Mouse (Mus musculus): ENCODE measurements around the gene Cacng6.
"Not testable (repeated sequence)": the region's sequence is repeated elsewhere in the genome, so short reads cannot be mapped to it uniquely, and the experiment has no call there.

Cacng6 gene

DNA sequence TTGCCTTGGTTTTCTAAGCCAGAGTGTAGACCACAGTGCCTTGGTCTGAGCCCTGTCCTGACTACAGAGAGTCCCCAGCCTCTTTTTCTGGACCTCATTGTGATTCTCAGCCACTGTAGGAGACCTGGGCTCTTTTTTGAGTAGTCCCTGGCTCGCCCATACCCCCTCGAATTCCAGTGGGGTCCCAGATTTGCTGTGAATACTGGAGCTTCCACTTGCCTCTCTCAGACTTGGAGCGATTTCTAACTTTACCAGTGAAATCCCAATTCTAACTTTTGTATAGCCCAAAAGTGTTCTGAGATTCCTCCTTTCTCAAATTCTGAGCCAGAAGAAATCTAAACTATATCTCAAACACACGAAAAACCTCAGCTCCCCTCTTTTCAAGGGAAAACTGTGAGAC, at the start of gene Cacng6:
Gene Cacng6, plus strand, starts transcription at position 301 of the 400 bp plus-strand sequence.
- DNase-seq (ENCODE audit: inconsistent age in 2 of 2, low spot score in 1 of 2) = no peak

DNA sequence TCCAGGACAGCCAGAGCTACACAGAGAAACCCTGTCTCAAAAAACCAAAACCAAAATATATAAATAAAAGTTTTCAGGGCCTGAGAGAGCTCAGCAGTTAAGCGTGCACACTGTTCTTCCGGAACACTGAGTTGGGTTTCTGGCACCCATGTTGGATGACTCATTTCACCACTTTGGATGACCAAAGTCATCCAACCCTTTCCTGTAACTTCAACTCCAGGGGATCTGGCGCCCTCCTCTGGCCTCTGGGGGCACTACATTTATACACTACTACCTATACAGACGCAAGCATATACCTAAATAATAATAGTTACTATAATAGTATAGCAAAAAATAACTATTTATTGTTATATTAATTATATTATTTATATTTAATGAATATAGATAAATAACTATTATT, 47.2 kb upstream of the Cacng6 start:
- DNase-seq (ENCODE audit: inconsistent age in 2 of 2, low spot score in 1 of 2) = peak; percentile 85 to 94

DNA sequence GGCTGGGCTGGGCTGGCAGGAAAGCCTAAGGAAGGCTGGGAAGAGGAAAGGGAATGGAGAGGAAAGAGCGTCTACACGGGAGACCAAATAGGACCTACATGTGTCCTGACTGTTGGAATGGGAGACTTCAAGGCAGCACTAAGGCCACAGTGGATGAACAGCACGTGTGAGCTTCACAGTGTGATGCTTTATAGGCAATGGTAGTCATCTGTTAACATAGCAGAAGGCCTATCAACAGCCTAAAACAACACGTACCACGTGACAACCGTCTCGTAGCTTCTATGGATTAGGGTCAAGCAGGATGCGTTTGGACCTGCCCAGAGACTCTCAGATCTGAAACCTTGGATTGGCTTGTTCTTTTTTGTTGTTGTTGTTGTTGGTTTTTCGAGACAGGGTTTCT, 41.9 kb upstream of the Cacng6 start:
- DNase-seq (ENCODE audit: inconsistent age in 2 of 2, low spot score in 1 of 2) = no peak

DNA sequence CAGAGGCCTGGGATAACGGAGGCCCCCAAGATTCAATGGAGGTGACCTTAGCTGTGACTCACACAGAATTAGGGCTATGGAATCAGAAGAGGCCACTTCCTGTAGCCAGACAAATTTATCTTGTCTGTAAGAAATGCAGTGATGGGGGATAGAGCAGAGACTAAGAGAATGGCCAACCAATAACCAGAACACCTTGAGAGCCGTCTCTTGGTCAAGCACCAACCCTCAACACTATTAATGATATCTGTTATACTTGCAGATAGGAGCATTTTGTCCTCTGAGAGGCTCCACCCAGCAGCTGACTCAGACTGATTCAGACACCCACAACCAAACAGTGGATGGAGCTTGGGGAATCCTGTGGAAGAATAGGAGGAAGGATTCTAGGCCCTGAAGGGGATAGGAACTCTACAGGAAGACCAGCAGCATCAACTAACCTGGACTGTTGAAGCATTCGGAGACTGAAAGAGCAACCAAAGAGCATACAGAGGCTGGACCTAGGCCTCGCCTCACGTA, 39.1 kb upstream of the Cacng6 start:
- peak; percentile 55 to 57 for DNase-seq (ENCODE audit: inconsistent age in 2 of 2, low spot score in 1 of 2)

DNA sequence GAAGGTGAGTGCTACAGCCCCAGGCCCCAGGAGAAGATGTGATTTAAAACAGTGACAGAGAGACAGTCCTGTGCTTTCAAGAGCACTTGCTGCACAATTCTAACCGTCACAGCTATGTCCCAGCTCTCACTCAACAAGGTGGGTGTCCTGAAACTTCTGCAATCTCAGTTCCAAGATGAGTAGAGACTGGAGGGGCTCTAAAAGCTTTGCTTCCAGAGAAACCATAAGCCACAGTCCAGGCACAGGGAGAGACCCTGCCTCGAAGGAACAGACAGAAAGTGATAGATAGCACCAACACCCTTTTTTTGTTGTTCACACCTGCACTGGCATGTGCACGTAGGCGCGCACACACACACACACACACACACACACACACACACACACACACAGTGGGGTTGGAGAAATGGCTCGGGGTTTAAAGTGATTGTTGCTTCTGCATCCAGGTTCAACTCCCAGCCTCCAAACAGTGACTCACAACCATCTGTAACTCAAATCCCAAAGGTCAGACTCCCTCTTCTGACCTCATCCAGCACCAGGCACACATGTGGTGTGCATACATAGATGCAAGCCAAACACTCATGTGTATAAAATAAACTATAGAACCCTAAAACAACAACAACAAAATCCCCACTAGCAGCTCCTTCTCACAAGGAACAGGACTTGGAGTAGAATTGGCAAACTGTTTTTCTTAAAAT, 37.8 kb upstream of the Cacng6 start:
- DNase-seq (ENCODE audit: inconsistent age in 2 of 2, low spot score in 1 of 2) = no peak

DNA sequence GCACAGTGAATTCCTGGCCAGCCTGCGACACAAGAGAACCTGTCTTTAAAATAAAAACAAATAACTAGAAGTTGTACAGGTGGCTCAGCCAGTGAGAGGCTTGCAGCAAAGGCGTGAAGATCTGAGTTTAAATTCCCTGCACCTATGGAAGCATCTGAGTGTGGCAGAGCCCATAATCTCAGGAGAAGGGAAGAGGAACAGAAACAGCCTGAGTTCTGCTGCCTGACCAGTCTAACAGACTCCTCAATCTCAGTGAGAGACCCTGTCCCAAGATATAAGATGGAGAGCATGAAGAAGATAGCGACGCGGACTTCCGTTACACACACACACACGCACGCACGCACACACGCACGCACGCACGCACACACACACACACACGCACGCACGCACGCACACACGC, 36.2 kb upstream of the Cacng6 start:
- no peak for DNase-seq (ENCODE audit: inconsistent age in 2 of 2, low spot score in 1 of 2)

DNA sequence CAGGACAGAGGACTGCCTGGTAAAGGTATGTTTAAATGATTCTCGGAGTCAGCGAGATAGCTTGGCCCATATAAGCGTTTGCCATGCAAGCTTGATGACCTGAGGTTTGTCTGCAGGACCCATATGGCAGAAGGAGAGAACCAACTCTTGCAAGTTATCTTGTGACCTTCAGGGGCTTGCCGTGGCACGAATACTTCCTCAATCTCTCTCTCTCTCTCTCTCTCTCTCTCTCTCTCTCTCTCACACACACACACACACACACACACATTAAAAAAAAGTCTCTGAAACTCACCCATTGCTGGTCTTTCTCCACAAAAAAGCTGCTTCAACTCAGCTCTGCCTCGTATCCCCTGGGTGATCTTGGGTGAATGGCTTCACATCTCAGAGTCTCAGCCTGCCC, 35.1 kb upstream of the Cacng6 start:
- DNase-seq (ENCODE audit: inconsistent age in 2 of 2, low spot score in 1 of 2) = peak in 1 of 2 experiments; percentile 35

DNA sequence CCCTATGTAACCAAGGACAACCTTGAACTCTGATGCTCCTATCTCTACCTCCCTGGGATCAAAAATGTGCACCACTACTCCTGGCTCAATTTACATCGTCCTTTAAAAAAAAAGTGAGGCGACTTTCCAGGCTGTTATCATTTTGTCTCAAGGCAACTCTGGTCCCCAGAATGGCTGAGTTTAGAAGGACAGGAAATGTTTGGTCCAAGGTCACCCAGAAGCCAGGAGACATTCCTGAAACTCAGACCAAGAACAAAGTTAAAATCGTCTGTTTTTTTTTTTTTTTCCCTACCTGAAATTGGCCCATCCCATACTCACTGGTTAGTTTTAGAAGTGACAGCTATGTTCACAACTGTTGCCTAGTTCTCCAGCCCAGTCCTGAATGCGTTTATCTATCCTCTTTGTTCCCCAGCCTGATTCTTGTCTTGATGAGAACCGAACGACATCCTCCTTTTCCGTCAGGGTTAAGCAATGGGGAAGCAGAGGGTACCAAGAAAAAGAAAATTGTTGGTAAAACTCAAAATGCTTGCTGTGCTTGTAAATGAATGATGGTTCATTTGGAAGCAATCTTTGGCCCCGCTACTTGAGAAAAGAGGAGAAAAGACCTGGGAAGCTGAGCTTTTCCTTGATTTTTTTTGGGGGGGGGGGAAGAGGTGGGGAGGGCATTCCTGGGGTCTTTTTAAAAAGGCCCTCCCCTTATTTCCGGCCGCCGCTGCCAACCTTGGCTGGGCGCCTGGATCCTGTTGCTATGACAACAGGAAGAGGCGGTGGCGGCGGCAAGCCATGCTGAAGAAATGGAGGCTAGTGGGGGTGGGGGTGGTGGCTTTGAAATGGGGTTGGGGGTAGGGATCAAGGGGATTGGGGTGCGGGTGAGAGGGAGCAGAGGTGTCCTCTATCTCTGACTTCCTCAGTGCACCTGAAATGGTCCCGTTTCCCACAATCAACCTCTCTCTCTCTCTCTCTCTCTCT, 34.3 kb upstream of the Cacng6 start:
- peak; percentile 76 to 87 for DNase-seq (ENCODE audit: inconsistent age in 2 of 2, low spot score in 1 of 2)

DNA sequence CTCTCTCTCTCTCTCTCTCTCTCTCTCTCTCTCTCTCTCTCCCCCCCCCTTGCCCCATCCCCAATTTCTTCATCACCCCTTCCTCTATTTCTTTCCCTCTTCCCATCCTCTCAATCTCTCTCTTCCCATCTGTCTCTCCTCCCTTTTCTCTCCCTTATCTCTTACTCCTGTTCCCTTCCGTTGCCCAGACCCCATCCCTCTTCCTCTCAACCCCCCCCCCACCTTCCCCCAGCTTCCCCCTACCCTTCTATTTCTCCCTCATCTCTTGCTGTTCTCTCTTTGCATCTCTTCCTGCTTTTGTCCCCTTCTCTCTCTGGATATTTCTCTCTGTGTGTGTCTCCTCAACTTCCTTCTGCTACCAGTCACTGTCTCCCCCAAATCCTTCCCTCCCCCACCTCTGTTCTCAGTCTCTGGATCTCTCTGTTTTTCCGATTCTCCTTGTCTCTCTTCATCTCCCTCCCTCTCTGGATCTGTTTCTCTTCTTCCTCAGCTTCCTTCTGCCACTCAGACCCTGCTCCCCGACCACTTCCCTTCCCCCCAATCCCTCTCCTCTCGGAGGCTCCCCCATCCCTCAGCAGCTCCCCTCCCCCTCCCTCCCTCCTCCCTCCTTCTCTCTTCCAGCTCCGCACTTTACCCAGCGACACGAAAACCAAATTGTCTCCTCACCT, 33.4 kb upstream of the Cacng6 start, which contains the start of gene Cacng8:
Gene Cacng8, plus strand, starts transcription at position 271 of the 668 bp plus-strand sequence.
- peak in 1 of 2 experiments; percentile 53 for DNase-seq (ENCODE audit: inconsistent age in 2 of 2, low spot score in 1 of 2)

DNA sequence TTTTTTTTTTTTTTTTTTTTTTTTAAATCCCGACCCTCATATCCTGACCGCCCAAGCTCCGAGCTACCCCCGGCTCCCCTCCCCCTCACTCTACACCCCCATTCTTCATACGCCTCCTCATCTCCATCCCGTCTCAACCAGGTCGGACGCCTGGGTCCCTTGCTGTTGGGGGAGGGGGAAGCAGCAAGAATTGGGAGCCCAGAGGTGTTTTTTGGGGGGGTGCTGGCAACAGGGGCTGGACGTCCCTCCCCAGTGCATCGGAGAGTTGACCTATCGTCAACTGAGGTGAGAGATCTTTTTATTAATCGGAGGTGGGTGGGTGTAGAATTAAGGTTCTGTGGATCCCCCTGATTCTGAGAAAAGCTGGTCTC, 32.9 kb upstream of the Cacng6 start:
- peak in 1 of 2 experiments; percentile 44 for DNase-seq (ENCODE audit: inconsistent age in 2 of 2, low spot score in 1 of 2)

DNA sequence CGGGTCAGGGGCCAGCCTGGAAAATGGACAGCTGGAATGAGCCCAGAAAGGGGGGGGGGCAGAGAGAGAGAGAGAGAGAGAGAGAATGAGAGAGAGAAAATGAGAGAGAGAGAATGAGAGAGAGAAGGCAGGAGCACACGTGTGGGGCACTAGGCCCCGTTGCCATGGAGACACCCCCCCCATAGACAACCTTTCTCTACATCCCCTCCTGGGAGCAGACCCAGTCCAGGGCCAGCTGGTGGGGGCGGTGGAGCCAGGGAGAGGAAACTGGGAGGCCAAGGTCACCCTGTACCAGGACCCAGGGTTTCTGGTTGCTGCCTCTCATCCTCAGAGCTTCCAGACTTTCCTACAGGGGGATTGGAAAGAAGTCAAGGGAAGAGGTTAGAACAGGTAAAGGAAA, 32.2 kb upstream of the Cacng6 start:
- peak; percentile 56 to 57 for DNase-seq (ENCODE audit: inconsistent age in 2 of 2, low spot score in 1 of 2)

DNA sequence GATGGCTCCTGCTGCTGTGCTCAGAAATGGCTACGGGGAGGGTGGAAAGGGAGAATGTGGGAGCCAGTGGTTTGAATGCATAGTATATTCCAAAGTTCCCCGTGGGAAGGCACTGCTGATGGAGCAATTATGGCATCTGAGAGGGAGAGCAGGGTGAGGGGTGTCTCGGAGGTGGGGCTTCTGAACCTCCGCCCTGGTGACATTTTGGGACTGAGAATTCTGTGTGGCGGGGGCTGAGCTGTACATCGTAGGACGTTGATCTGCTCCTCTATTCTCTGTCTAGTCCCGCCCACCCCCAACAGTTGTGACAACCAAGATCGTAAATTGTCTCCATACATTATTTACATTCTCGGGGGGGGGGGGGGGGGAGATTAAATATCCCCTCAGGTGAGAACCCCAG, 26.6 kb upstream of the Cacng6 start:
- no peak for DNase-seq (ENCODE audit: inconsistent age in 2 of 2, low spot score in 1 of 2)

DNA sequence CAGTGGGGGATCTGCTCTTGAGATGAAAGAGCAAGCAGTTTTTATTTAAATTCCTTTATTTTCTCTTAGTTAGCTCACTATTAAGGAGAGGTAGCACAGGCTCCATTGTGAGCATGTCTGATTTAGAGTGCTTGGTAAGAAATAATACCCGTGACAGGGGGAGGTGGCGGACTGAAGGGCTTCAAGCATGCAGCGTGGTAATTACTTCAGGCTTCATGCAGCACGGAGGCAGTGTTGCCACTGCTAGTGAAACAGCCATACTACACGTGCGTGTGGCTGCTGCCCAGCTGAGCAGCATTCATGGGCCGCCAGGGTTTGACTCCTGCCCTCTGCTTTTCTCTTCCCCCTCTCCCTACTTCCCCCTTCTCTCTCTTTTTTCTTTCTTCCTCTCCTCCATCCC, 26.2 kb upstream of the Cacng6 start:
- no peak for DNase-seq (ENCODE audit: inconsistent age in 2 of 2, low spot score in 1 of 2)

DNA sequence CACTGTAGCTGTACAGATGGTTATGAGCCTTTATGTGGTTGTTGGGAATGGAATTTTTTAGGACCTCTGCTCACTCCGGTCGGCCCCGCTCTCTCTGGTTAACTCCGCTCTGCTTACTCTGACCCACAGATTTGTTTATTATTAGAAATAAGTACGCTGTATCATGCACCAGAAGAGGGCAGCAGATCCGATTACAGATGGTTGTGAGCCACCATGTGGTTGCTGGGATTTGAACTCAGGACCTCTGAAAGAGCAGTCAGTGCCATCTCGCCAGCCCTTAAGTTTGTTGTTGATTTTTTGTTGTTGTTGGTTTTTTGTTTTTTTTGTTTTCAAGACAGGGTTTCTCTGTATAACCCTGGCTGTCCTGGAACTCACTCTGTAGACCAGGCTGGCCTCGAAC, 25.6 kb upstream of the Cacng6 start:
- not testable (repeated sequence) for DNase-seq (ENCODE audit: inconsistent age in 2 of 2, low spot score in 1 of 2)

DNA sequence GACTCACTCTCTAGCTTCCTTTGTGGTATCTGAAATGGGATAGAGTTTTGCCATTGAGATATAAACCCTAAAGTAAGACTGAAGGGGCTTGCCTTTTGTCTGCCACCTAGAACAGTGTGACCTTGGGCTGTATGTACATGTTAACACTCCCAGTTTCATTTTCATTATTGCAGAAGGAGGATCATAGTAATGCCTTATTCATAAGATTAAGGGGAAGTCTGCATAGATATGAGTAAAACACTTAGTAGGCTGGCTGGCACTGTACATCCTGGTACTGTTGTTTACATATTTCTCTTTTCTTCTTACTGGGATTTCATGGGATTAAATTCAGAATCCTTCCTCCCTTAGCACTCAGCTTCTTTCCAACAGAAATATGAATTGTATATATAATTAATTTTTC, 24.1 kb upstream of the Cacng6 start:
- DNase-seq (ENCODE audit: inconsistent age in 2 of 2, low spot score in 1 of 2) = no peak

DNA sequence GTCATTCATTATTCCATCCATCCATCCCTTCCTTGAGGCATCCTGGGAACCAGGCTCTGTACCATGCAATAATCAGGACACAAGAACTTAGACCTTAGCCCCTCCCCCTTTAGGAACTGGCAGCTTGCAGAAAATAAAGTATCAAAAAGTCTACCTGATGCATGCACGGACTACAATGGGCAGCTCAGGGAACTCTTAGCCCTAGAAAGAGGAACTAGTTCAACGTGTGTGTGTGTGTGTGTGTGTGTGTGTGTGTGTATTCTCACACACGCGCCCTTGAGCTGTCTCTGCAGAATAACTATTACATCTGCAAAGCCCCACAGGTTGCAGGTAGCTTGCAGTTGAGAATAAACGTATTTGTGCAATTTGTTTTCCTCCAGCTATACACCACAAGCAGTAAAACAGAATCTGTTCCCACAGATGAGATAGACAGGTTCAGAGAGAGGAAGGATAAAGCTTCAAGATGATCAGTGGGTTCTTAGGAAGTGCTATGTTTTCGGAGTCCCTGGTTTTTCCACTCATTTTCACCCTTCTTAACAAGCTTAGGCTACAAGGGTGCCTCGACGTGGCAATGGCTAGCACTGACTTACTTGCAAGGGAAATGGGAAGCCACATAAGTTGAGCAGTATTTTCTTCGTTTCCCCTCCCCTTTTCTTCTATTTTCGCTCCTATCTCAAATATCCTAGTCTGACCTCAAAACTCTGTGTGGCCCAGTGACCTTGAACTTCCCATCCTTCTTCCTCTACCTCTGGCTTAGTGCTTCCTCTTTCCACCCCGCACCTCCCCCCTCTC, 14.1 kb upstream of the Cacng6 start:
- peak in 1 of 2 experiments; percentile 20 for DNase-seq (ENCODE audit: inconsistent age in 2 of 2, low spot score in 1 of 2)

DNA sequence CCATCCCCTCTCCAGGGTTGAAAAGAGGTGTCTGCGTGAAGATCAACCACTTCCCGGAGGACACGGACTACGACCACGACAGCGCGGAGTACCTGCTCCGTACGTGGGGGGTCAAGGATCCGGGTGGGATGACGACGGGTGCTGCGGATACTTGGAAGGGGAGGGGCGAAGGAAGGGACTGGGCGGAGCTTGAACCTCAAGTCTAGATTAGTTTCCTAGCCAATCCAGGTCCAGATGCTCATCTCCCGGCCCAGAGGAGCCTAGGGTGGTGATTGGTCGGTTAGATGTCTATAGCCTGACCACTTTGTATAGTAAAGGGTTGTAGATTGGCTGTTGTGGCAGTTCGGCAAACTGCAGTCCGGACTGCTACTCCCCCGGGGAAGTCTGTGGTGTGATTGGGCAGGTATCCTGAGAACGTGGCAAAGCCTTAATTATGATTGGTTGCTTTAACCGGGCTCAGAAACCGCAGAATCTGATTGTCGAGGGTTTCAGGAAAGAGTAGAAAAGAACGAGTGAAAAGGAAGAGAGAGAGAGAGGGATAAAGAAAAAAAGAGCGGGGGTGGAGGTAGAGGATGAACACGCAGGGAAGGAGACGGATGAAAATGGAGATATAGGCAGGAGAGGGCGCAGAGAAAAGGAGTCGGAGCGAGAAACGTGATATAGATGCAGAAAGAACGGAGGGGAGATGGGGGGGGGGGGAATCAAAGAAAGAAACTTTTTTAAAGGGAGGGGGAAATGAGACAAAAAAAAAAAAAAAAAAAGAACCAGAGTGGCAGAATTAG, 12.6 kb upstream of the Cacng6 start:
- DNase-seq (ENCODE audit: inconsistent age in 2 of 2, low spot score in 1 of 2) = peak; percentile 76 to 83

DNA sequence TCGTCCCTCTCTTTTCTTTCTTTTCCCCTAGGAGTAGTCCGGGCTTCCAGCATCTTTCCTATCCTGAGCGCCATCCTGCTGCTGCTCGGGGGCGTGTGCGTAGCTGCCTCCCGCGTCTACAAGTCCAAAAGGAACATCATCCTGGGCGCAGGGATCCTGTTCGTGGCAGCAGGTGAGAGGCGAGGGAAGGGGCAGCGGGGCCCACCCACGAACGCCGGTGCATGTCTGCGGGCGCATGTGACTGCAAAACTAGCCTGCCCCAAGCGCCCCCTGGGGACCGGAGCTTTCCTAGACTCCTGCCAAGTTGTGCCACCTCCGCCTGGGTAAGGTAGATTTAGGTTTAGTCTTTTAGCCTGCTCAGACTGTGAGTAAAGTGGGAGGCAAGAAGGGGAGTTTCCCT, 12.0 kb upstream of the Cacng6 start:
- peak; percentile 60 to 73 for DNase-seq (ENCODE audit: inconsistent age in 2 of 2, low spot score in 1 of 2)

DNA sequence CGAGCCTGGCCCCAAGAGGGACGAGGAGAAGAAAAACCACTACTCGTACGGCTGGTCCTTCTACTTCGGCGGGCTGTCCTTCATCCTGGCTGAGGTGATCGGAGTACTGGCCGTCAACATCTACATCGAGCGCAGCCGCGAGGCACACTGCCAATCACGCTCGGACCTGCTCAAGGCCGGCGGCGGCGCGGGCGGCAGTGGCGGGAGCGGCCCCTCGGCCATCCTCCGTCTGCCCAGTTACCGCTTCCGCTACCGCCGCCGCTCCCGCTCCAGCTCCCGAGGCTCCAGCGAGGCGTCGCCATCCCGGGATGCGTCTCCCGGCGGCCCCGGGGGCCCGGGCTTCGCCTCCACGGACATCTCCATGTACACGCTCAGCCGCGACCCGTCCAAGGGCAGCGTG, 9.1 kb upstream of the Cacng6 start:
- peak; percentile 82 to 88 for DNase-seq (ENCODE audit: inconsistent age in 2 of 2, low spot score in 1 of 2)

DNA sequence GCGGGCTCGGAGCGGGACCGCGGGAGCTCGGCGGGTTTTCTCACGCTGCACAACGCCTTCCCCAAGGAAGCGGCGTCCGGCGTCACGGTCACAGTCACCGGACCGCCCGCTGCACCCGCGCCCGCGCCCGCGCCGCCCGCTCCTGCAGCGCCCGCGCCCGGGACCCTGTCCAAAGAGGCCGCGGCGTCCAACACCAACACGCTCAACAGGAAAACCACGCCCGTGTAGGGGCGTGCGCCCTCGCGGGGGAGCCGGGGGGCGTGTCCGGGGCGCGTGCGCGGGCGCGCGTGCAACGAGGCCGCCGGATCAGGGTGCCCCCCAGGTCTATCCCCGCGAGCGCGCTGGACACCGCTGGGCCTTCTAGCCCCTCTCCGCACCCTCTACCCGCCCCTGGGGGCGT, 8.6 kb upstream of the Cacng6 start:
- DNase-seq (ENCODE audit: inconsistent age in 2 of 2, low spot score in 1 of 2) = peak; percentile 82

All from adrenal gland, adult (tissue).